Mouse (Mus musculus) lung, postnatal 0 days (tissue): Measurements from ENCODE around the gene Vps52.

Experiments used
- CTCF ChIP-seq: IDR thresholded peaks from 2 replicates; pipeline ENCODE4 v1.5.1; 2016; ENCODE audit warnings: antibody characterized with exemption, mild to moderate bottlenecking
- EP300 ChIP-seq: IDR thresholded peaks from 2 replicates; pipeline ENCODE4 v1.6.1; 2016; ENCODE audit warnings: antibody characterized with exemption, mild to moderate bottlenecking, control low read depth

GRCm38 (mm10) chr17:33910346-33911051 is 45.1 kb upstream of the Vps52 start:
- TF ChIP-seq CTCF = peak; percentile 34
- TF ChIP-seq EP300 = no peak
